Mouse (Mus musculus) hindbrain, embryonic 10.5 days (tissue): ENCODE results near the gene Gnpnat1. TPM values are rescaled to one million over a fixed set of nuclear protein-coding genes. Genes with fewer than 3 reads are reported as not detected.
A peak's percentile ranks its signal among the peaks of the same experiment; 100 is the strongest.

ENCODE experiments used
- DNase-seq: peaks from one replicate; pipeline ENCODE4 v3.0.0-alpha.2; 2017; ENCODE audit warnings: low spot score
- H3K27ac ChIP-seq: fragments of 300-500 bp; sonication (generic); 2 replicates; pipeline ENCODE4 v1.5.1; 2016; ENCODE audit warnings: mild to moderate bottlenecking, moderate library complexity
- H3K27me3 ChIP-seq: fragments of 300-500 bp; sonication (generic); 2 replicates; pipeline ENCODE4 v1.6.1; 2016; ENCODE audit warnings: mild to moderate bottlenecking; ENCODE audit not compliant: poor library complexity, insufficient read depth, severe bottlenecking
- H3K36me3 ChIP-seq: fragments of 300-500 bp; sonication (generic); 2 replicates; pipeline ENCODE4 v1.6.1; 2016; ENCODE audit warnings: mild to moderate bottlenecking, moderate library complexity
- H3K4me1 ChIP-seq: fragments of 300-500 bp; sonication (generic); replicated peaks from 2 replicates; pipeline ENCODE4 v1.6.1; 2016; ENCODE audit warnings: mild to moderate bottlenecking
- H3K4me3 ChIP-seq: fragments of 300-500 bp; sonication (generic); 2 replicates; pipeline ENCODE4 v1.5.1; 2016; ENCODE audit warnings: mild to moderate bottlenecking, moderate library complexity
- H3K9me3 ChIP-seq: fragments of 300-500 bp; sonication (generic); 2 replicates; pipeline ENCODE4 v1.6.1; 2016; ENCODE audit warnings: mild to moderate bottlenecking, moderate library complexity
- WGBS: fragments of 180-500 bp; shearing (Covaris S2); methylation state at CpG from one replicate; pipeline ENCODE4 v1.1.7; 2016; 5-methylcytosine and 5-hydroxymethylcytosine counted together
- polyA plus RNA-seq: library from polyadenylated mRNA; unstranded; fragments of >200 nt; fragmentation: Nextera tagmentation; extraction: Ambion mirVana; gene quantifications from 2 replicates; pipeline ENCODE4 v1.2.1, GENCODE M21; 2016

The Gnpnat1 gene
- polyA plus RNA-seq, 1 experiment from 2014 or later = 38.6 TPM

- Histone ChIP-seq H3K9me3 (no peaks in the 10 kb centered on the region), H3K27me3 (no peaks in the 10 kb centered on the region), H3K36me3 (peaks cover 2% of the 10 kb centered on the region; the same call in 1 of the 2 replicates), H3K27ac (peak overlapping the region; percentile 93), H3K4me3 (peak overlapping the region; percentile 85), H3K4me1 (peaks cover 19% of the 10 kb centered on the region)
- under 1% methylated on average over 71 of the region's 71 CpGs for WGBS
- DNase-seq = peak; percentile 89
Observed at GRCm38 (mm10) chr14:45388345-45389181, 16.1 kb downstream of the Gnpnat1 start.

- Histone ChIP-seq H3K27ac (no peak overlapping the region), H3K4me3 (peak overlapping the region; percentile 85), H3K9me3 (no peaks in the 10 kb centered on the region), H3K36me3 (peaks cover 10% of the 10 kb centered on the region; the same call in 1 of the 2 replicates), H3K27me3 (no peaks in the 10 kb centered on the region), H3K4me1 (peaks cover 19% of the 10 kb centered on the region)
- 16% methylated on average over 2 of the region's 2 CpGs for WGBS
- DNase-seq = no peak
Observed at GRCm38 (mm10) chr14:45387480-45387879, 17.2 kb downstream of the Gnpnat1 start.

GRCm38 (mm10) chr14:45385596-45385995 is 19.1 kb downstream of the Gnpnat1 start:
- no peak overlapping the region for H3K27ac ChIP-seq
- H3K4me1 ChIP-seq = peaks cover 19% of the 10 kb centered on the region
- H3K9me3 ChIP-seq = no peaks in the 10 kb centered on the region
- 96% methylated on average over 2 of the region's 2 CpGs for WGBS
- no peaks in the 10 kb centered on the region for H3K27me3 ChIP-seq
- H3K36me3 ChIP-seq = peaks cover 22% of the 10 kb centered on the region
- DNase-seq = no peak
- H3K4me3 ChIP-seq = no peak overlapping the region

- H3K36me3 ChIP-seq = peaks cover 43% of the 10 kb centered on the region
- WGBS = 80% methylated on average over 4 of the region's 4 CpGs
Observed at GRCm38 (mm10) chr14:45382912-45383311, 21.8 kb downstream of the Gnpnat1 start.

GRCm38 (mm10) chr14:45380756-45381155 is 24.0 kb downstream of the Gnpnat1 start:
- Histone ChIP-seq H3K36me3 (peaks cover 43% of the 10 kb centered on the region), H3K4me1 (no peaks in the 10 kb centered on the region), H3K4me3 (no peak overlapping the region), H3K27ac (no peak overlapping the region), H3K27me3 (no peaks in the 10 kb centered on the region), H3K9me3 (no peaks in the 10 kb centered on the region)
- WGBS = 92% methylated on average over 6 of the region's 6 CpGs
- DNase-seq = no peak

More at GRCm38 (mm10) chr14:45382912-45383311, 21.8 kb downstream of the Gnpnat1 start:
- H3K4me3 ChIP-seq = no peak overlapping the region
- no peak overlapping the region for H3K27ac ChIP-seq
- H3K9me3 ChIP-seq = no peaks in the 10 kb centered on the region
- no peaks in the 10 kb centered on the region for H3K27me3 ChIP-seq
- H3K4me1 ChIP-seq = peaks cover 9% of the 10 kb centered on the region
- no peak for DNase-seq

GRCm38 (mm10) chr14:45378771-45379170 is 25.9 kb downstream of the Gnpnat1 start:
- no peak overlapping the region for H3K27ac ChIP-seq
- H3K27me3 ChIP-seq = no peaks in the 10 kb centered on the region
- H3K4me3 ChIP-seq = no peak overlapping the region
- H3K9me3 ChIP-seq = no peaks in the 10 kb centered on the region
- no peaks in the 10 kb centered on the region for H3K4me1 ChIP-seq
- peaks cover 43% of the 10 kb centered on the region for H3K36me3 ChIP-seq
- DNase-seq = no peak
- WGBS = 95% methylated on average over 3 of the region's 3 CpGs

- Histone ChIP-seq H3K9me3 (peaks cover 6% of the 10 kb centered on the region; the same call in 1 of the 2 replicates), H3K27me3 (no peaks in the 10 kb centered on the region), H3K27ac (no peak overlapping the region), H3K4me1 (peaks cover 11% of the 10 kb centered on the region; the same call in 1 of the 2 replicates), H3K4me3 (no peak overlapping the region), H3K36me3 (peaks cover 47% of the 10 kb centered on the region)
- no peak for DNase-seq
- 82% methylated on average over 6 of the region's 6 CpGs for WGBS
Observed at GRCm38 (mm10) chr14:45365196-45365587, 39.5 kb downstream of the Gnpnat1 start.

- DNase-seq = no peak
- 77% methylated on average over 16 of the region's 16 CpGs for WGBS
- H3K4me3 ChIP-seq = no peak overlapping the region
- H3K27me3 ChIP-seq = no peaks in the 10 kb centered on the region
- peaks cover 45% of the 10 kb centered on the region for H3K36me3 ChIP-seq
- peak overlapping the region; percentile 42; the same call in 1 of the 2 replicates for H3K27ac ChIP-seq
- H3K4me1 ChIP-seq = peaks cover 11% of the 10 kb centered on the region; the same call in 1 of the 2 replicates
- peaks cover 3% of the 10 kb centered on the region; the same call in 1 of the 2 replicates for H3K9me3 ChIP-seq
Observed at GRCm38 (mm10) chr14:45364211-45365195, 40.2 kb downstream of the Gnpnat1 start.

- Histone ChIP-seq H3K36me3 (peaks cover 42% of the 10 kb centered on the region), H3K27me3 (no peaks in the 10 kb centered on the region), H3K4me3 (peak within 1 kb of the TSS; percentile 69), H3K4me1 (peaks cover 18% of the 10 kb centered on the region), H3K9me3 (no peaks in the 10 kb centered on the region), H3K27ac (peak within 1 kb of the TSS; percentile 86)
- under 1% methylated on average over 82 of the region's 93 CpGs for whole genome bisulfite sequencing
- peak; percentile 96 for DNase-seq
Observed at GRCm38 (mm10) chr14:45350931-45351859, 53.5 kb downstream of the Gnpnat1 start, which contains the start of gene Styx. Gene Styx (plus strand): TSS chr14:45351093.

GRCm38 (mm10) chr14:45329589-45330181 is 75.0 kb downstream of the Gnpnat1 start, which contains the start of gene Psmc6:
Gene Psmc6 (plus strand): TSS chr14:45329788.
- peak; percentile 92 for DNase-seq
- H3K27me3 ChIP-seq = no peaks in the 10 kb centered on the region
- peak within 1 kb of the TSS; percentile 96 for H3K27ac ChIP-seq
- peaks cover 12% of the 10 kb centered on the region for H3K4me1 ChIP-seq
- no peaks in the 10 kb centered on the region for H3K9me3 ChIP-seq
- H3K36me3 ChIP-seq = peaks cover 38% of the 10 kb centered on the region
- under 1% methylated on average over 44 of the region's 44 CpGs for WGBS
- peak within 1 kb of the TSS; percentile 93 for H3K4me3 ChIP-seq

- H3K4me3 ChIP-seq = peak overlapping the region; percentile 93
- no peaks in the 10 kb centered on the region for H3K9me3 ChIP-seq
- peak; percentile 14 for DNase-seq
- no peaks in the 10 kb centered on the region for H3K27me3 ChIP-seq
- peak overlapping the region; percentile 96 for H3K27ac ChIP-seq
- H3K36me3 ChIP-seq = peaks cover 32% of the 10 kb centered on the region
- 15% methylated on average over 8 of the region's 8 CpGs for WGBS
- peaks cover 12% of the 10 kb centered on the region for H3K4me1 ChIP-seq
Observed at GRCm38 (mm10) chr14:45329018-45329588, 75.6 kb downstream of the Gnpnat1 start.
